Mouse (Mus musculus) fibroblast of lung, adult 2 months (primary cell): ENCODE measurements at regions not wholly inside any gene's neighbourhood (a gene's known extent, or its start where the extent isn't known, plus 50 kb on each side); places are given as distances from the start of the nearest gene placed in this dataset.

Experiments used
- DNase-seq: peaks from one replicate; pipeline ENCODE4 v3.0.0-alpha.2; 2011; ENCODE audit warnings: low read depth

GRCm38 (mm10) chr12:98337644-98338043 lies 69.2 kb downstream of the Gpr65 start:
- no peak for DNase-seq

GRCm38 (mm10) chr12:98339536-98339935 lies 71.1 kb downstream of the Gpr65 start:
- no peak for DNase-seq

- DNase-seq, result no peak
Measured at GRCm38 (mm10) chr12:98342158-98342557, 73.7 kb downstream of the Gpr65 start.

GRCm38 (mm10) chr12:98343653-98344052 lies 75.2 kb downstream of the Gpr65 start:
- no peak for DNase-seq

- no peak for DNase-seq
Measured at GRCm38 (mm10) chr12:98347056-98347455, 78.6 kb downstream of the Gpr65 start.

- peak; percentile 36 for DNase-seq
Measured at GRCm38 (mm10) chr12:98347550-98348318, 79.3 kb downstream of the Gpr65 start.

GRCm38 (mm10) chr12:98349864-98350643 lies 81.6 kb downstream of the Gpr65 start:
- DNase-seq, result no peak

- DNase-seq, result no peak
Measured at GRCm38 (mm10) chr12:98352401-98352800, 84.0 kb downstream of the Gpr65 start.

GRCm38 (mm10) chr12:98354545-98354944 lies 86.1 kb downstream of the Gpr65 start:
- DNase-seq, result no peak

GRCm38 (mm10) chr12:98367583-98367982 lies 99.1 kb downstream of the Gpr65 start:
- DNase-seq, result no peak

GRCm38 (mm10) chr12:98370771-98371170 lies 102.3 kb downstream of the Gpr65 start:
- DNase-seq, result no peak

GRCm38 (mm10) chr12:98375214-98375910 lies 106.9 kb downstream of the Gpr65 start:
- no peak for DNase-seq
